Mouse (Mus musculus): ENCODE data around the gene Zfp692.
A peak's percentile ranks its signal among the peaks of the same experiment; 100 is the strongest.
"Not testable (repeated sequence)": the region's sequence is repeated elsewhere in the genome, so short reads cannot be mapped to it uniquely, and the experiment has no call there.

Gene Zfp692

DNA sequence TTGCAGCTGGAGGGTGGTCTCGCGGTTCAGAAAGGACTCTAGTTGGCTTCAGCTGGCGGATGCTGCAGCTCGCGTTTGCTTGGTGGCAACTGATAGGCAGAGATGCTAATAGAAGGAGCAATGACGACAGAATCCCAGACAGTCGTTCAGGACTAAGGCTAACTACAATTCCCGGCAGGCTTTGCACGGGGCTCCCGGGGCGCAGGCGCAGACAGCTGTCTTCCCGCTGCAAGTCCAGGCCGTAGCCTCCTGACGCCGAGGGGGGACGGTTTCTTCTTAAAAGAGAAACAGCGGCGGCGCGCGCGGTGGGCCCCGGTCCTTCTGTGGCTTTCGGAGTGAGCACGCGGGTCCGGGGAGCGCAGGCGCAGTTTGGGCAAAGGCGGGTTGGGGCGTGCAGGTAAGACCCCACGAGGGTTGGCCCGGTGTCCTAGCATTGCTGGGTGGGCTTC, at the start of gene Zfp692:
Zfp692 (plus strand) TSS at position 210 of the 449 bp plus-strand sequence.
- peak; percentile 83 to 86 for DNase-seq (ENCODE audit: low spot score in 2 of 2)

- no peak for DNase-seq (ENCODE audit: low spot score in 2 of 2)
Measured at GRCm38 (mm10) chr11:58257816-58258215, 49.1 kb upstream of the Zfp692 start.

DNA sequence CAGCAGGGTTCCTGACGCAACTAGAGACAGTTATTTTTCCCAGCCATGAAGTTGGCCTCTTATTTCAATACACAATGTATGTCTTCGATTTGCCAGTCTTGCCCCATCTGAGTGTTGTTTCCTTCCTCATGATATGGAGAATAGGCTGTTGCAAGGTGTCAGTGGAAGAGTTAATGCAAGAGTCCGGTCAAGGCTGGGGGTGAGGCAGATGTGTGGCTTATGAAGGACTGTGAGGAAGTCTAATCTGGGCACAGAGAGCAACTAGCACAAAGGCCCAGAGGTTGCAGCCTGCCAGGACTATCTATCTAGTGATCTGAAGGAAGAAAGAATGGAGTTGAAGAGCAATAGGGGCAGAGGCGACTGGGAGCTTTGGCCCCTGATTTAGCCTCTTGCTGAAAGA, 46.7 kb upstream of the Zfp692 start:
- DNase-seq (ENCODE audit: low spot score in 2 of 2): no peak

- DNase-seq (ENCODE audit: low spot score in 2 of 2): no peak
Measured at GRCm38 (mm10) chr11:58261826-58262225, 45.0 kb upstream of the Zfp692 start.

DNA sequence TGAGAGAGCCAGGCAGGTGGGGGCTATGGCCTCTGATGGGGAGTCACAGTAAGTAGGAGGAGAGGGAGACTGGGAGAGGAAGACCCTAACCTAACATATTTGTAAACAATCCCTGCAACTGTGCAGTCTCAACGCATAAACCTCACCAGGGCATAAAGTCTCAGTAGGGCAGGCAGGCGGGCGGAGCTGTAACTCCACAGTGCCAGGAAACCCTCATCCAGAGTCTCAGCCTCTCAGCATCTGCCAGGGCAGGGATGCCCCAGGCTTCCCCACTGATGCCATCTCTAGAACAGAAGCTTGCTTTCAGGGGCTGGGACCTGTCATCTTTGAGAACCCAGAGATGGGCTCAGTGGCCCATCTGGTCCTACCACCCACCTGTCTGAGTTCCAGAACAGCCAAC, 44.5 kb upstream of the Zfp692 start:
- no peak for DNase-seq (ENCODE audit: low spot score in 2 of 2)

DNA sequence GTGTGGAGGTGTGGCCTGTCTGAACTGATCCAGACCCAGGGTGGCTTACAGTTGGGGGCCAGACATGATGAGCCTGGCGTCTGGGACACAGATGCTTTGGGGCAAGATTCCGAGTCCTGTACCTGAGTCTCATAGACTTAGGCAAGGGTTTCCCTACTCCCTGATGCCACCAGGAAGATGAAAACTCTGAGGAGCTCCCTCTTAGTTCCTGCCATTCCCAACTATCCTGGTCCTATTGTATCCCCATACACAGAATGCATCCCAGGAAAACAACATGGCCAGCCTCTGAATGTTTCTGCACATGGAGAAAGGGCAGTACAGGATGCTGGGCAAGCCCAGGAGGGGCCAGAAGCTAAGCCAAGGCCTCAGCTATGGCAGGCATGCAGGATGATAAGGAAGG, 43.4 kb upstream of the Zfp692 start:
- no peak for DNase-seq (ENCODE audit: low spot score in 2 of 2)

- DNase-seq (ENCODE audit: low spot score in 2 of 2): no peak
Measured at GRCm38 (mm10) chr11:58264546-58264945, 42.3 kb upstream of the Zfp692 start.

DNA sequence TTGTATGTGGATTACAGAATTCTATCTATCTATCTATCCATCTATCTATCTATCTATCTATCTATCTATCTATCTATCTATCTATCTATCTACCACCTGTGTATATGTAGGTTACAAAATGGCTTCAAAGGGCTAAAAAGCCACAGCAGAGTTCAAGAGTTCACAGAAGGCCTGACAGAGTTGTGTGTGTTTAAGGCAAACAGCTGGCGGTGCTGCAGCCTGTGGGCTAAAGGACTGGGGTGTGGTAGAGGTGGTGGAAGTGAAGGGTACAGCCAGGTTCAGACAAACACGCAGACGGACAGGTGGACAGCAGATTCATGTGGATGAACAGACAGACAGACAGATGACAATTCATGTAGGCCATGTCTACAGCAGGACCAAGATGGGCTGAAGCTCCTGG, 38.6 kb upstream of the Zfp692 start:
- DNase-seq (ENCODE audit: low spot score in 2 of 2): no peak

GRCm38 (mm10) chr11:58274572-58274971, 32.3 kb upstream of the Zfp692 start, which contains the start of gene 4930438A08Rik:
Gene 4930438A08Rik, plus strand, starts transcription at chr11:58274799.
- no peak for DNase-seq (ENCODE audit: low spot score in 2 of 2)

- no peak for DNase-seq (ENCODE audit: low spot score in 2 of 2)
Measured at GRCm38 (mm10) chr11:58275756-58276155, 31.1 kb upstream of the Zfp692 start.

- DNase-seq (ENCODE audit: low spot score in 2 of 2): no peak
Measured at GRCm38 (mm10) chr11:58281970-58282496, 24.8 kb upstream of the Zfp692 start.

- no peak for DNase-seq (ENCODE audit: low spot score in 2 of 2)
Measured at GRCm38 (mm10) chr11:58282518-58282917, 24.4 kb upstream of the Zfp692 start.

DNA sequence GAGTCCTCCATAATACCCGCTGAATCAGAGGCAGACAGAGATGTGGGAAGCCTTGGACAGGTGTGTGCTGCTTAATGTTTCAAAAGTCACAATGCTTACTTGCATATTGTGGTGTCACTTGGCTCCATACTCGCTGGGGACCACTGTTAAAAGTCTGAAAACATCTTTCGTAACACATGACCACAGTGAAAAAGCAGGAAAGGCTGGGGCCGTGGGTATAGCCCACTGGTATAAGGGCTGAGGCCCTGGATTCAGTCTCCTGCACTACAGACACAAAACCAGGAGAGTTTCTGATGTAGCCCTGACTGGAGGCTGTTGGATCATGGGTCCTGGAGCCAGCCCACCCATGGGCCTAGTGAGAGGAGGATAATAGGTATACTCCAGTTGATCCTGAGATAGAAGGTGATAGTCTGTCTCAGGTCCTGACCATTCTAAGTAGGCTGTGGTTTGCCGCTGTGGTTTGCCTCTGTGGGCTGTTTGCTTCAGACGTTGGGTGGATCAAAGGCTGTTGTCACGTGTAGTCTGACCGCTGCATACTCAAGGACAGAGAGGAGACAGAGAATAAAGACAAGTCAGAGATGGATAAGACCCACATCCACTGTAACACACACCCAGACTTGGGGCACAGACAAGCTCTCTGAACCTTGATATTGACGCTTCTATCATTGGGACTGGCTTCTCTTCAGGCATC, 16.7 kb upstream of the Zfp692 start:
- no peak for DNase-seq (ENCODE audit: low spot score in 2 of 2)

DNA sequence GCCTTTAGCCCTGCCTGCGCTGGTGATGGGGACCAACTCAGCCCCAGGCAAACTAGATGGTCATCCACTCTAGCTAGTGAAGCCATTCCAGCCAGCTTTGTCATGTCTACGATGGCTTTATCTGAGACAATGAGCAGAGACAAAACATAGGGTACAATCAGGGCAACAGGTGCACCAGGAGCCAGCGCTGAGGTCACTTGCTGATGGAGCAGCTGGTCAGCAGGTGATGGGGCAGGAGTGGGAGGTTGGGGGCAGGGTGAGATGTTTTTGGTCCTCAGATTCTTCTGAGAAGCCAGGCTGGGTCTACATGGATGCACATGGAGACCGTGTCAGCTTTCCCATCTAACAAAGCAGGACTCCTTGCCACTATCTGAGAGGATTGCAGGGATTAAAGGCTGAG, 16.1 kb upstream of the Zfp692 start:
- no peak for DNase-seq (ENCODE audit: low spot score in 2 of 2)

- DNase-seq (ENCODE audit: low spot score in 2 of 2): no peak
Measured at GRCm38 (mm10) chr11:58292791-58293190, 14.1 kb upstream of the Zfp692 start.

DNA sequence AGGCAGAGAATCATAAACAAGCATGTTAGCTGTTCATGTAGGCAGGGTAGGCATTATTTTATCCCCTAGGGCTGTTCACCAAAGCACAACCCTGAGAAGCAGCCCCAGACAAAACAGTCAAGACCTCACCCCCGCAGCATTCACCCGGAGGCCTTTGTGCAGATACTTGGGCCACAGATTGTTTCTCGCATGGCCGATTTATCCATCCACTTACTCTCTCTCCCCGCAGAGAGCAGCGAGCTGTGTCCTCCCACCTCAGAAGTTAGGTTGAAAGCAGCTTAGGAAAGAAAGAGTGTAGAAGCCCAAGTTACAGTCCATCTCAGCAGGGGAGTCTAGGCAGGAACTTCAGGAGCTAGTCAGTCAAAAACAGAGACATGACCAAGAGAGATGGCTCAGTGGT, 9.5 kb upstream of the Zfp692 start:
- no peak for DNase-seq (ENCODE audit: low spot score in 2 of 2)

- DNase-seq (ENCODE audit: low spot score in 2 of 2): peak; percentile 41 to 53
Measured at GRCm38 (mm10) chr11:58301057-58301456, 5.8 kb upstream of the Zfp692 start.

- DNase-seq (ENCODE audit: low spot score in 2 of 2): peak; percentile 92 to 94
Measured at GRCm38 (mm10) chr11:58301837-58302754, 4.8 kb upstream of the Zfp692 start.

DNA sequence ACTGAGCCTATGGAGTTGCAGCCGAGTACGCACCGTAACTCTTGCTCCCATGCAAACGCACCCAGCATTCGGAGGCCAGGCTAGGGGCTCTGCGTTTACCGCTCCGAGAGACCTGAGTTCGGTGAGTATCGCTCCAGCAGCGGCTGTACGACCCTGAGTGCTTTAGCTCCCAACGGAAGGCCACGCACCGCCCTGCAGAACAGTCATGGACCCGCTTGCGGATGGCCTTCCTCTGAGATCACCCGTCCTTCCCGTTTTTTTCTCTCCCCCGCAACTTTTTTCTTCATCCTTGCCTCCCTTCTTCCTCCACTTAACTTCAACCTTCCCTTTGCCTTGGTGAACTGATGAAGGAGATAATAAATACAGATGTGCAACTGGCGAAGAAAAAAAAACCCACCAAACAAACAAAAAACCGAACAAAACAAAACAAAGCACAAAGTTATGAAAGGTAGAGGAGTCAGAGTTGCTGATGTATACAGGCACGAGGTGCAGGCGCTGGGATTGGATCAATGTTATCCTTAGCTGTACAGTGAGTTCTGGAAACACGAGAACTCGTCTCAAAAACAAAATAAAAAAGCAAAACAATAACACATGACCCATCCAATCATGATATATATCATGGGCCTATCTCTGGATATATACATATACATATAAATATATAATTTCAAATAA, 4.0 kb upstream of the Zfp692 start:
- no peak for DNase-seq (ENCODE audit: low spot score in 2 of 2)

DNA sequence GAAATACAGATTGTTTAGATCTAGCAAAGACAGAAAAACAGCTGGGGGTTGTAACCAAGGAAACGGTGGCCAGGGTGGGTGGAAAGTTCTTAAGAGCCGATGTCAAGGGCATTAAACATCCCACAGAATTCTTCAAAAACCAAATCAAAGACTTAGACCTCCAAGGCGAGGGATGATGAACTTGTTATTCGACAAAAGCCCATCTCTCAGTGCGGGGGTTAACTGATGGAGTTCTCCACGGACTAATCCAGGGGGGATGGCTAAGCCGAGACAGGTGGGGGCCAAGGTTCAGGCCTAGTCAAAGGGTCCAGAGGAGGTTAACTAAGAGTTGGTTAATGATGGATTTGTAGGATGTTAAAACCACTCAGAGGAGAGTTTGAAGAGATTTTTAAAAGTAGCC, 3.3 kb upstream of the Zfp692 start:
- no peak for DNase-seq (ENCODE audit: low spot score in 2 of 2)

DNA sequence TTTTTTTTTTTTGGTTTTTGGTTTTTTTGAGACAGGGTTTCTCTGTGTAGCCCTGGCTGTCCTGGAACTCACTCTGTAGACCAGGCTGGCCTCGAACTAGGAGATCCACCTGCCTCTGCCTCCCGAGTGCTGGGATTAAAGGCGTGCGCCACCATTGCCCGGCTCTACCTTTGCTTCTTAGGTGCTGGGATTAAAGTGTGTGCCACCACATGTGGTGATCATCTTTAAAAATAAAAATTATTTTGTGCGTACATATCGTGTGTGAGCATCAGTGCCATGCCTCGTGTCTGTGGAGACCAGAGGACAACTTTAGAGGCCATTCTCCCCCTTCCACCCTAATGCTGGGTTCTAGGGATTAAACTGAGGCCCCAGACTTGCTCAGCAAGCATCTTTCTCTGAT, 1.6 kb upstream of the Zfp692 start:
- DNase-seq (ENCODE audit: low spot score in 2 of 2): not testable (repeated sequence)

Data from spleen, postnatal 14 days (tissue).